Mouse (Mus musculus) hindbrain, embryonic 14.5 days (tissue): Measurements from ENCODE around the gene Plin1. TPM values are rescaled to one million over a fixed set of nuclear protein-coding genes. Genes with fewer than 3 reads are reported as not detected.

Source experiments
- ATAC-seq: fragments of 200-750 bp; cut with Nextera tagmentation; 2 replicates; pipeline ENCODE4 v1.8.0; 2017; ENCODE audit warnings: moderate number of reproducible peaks, mild to moderate bottlenecking, moderate TSS enrichment, moderate library complexity; ENCODE audit not compliant: low FRiP score
- DNase-seq: peaks from one replicate; pipeline ENCODE4 v3.0.0-alpha.2; 2015; ENCODE audit warnings: low spot score
- H3K27ac ChIP-seq: fragments of 300-500 bp; sonication (generic); 2 replicates; pipeline ENCODE4 v1.5.1; 2014; ENCODE audit warnings: mild to moderate bottlenecking, moderate library complexity
- H3K27me3 ChIP-seq: fragments of 300-500 bp; sonication (generic); 2 replicates; pipeline ENCODE4 v1.6.1; 2014; ENCODE audit warnings: mild to moderate bottlenecking, low read length, mixed read lengths; ENCODE audit not compliant: control insufficient read depth, insufficient read depth
- H3K36me3 ChIP-seq: fragments of 300-500 bp; sonication (generic); replicated peaks from 2 replicates; pipeline ENCODE4 v1.6.1; 2014; ENCODE audit not compliant: control insufficient read depth, insufficient read depth
- H3K4me1 ChIP-seq: fragments of 300-500 bp; sonication (generic); replicated peaks from 2 replicates; pipeline ENCODE4 v1.6.1; 2014; ENCODE audit warnings: antibody characterized with exemption, low read length, mixed read lengths; ENCODE audit not compliant: control insufficient read depth, insufficient read depth
- H3K4me2 ChIP-seq: fragments of 300-500 bp; sonication (generic); replicated peaks from 2 replicates; pipeline ENCODE4 v1.6.1; 2014; ENCODE audit warnings: mild to moderate bottlenecking, moderate library complexity
- H3K4me3 ChIP-seq: fragments of 300-500 bp; sonication (generic); replicated peaks from 2 replicates; pipeline ENCODE4 v1.5.1; 2014; ENCODE audit warnings: mild to moderate bottlenecking, low read length
- H3K9ac ChIP-seq: fragments of 300-500 bp; sonication (generic); 2 replicates; pipeline ENCODE4 v1.6.1; 2014
- H3K9me3 ChIP-seq: fragments of 300-500 bp; sonication (generic); 2 replicates; pipeline ENCODE4 v1.6.1; 2016; ENCODE audit warnings: low read length; ENCODE audit not compliant: control insufficient read depth
- WGBS: fragments of 180-500 bp; shearing (Covaris S2); extraction: QIAGEN DNeasy Blood & Tissue Kit; methylation state at CpG from one replicate; pipeline ENCODE4 v1.1.7; 2014; 5-methylcytosine and 5-hydroxymethylcytosine counted together
- polyA plus RNA-seq: library from polyadenylated mRNA; unstranded; fragments of >200 nt; fragmentation: Nextera tagmentation; extraction: Ambion mirVana; gene quantifications from 2 replicates; pipeline ENCODE4 v1.2.1, GENCODE M21; 2014

Plin1 gene
- polyA plus RNA-seq, 1 experiment from 2014 or later: 0.19 TPM

DNA sequence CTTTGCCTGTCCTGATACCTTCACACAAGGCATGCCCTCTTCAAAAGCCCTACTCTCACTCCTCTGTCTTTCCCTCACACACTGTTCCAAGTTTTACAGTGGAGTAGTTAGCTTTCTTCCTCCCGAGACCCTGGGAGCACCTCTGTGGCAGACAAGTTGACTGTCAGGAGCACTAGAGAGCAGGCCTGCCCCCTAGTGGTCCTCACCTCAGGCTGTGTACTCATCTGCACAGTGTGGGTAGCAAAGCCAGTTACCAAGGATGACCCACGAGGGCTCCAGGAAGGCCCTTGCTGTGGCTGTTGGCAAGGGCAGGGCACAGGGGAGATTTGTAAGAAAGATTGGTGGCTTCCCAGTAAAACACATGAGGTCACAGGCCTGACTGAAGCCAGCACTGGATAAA lies 5.6 kb downstream of the Plin1 start:
- 0 out of 2 replicates have a peak, but pooled peaks have one; percentile 35 for ATAC-seq
- H3K4me2 ChIP-seq: no peak overlapping the region
- H3K9me3 ChIP-seq: no peaks in the 10 kb centered on the region
- H3K9ac ChIP-seq: no peak overlapping the region
- H3K27ac ChIP-seq: no peak overlapping the region
- no peak overlapping the region for H3K4me3 ChIP-seq
- DNase-seq: peak; percentile 45
- WGBS: 18% methylated on average over 2 of the region's 2 CpGs
- no peaks in the 10 kb centered on the region for H3K36me3 ChIP-seq
- no peaks in the 10 kb centered on the region for H3K4me1 ChIP-seq
- peaks cover 9% of the 10 kb centered on the region for H3K27me3 ChIP-seq

- H3K4me1 ChIP-seq: no peaks in the 10 kb centered on the region
- no peaks in the 10 kb centered on the region for H3K9me3 ChIP-seq
- H3K4me3 ChIP-seq: peak overlapping the region; percentile 52
- peak overlapping the region; percentile 79 for H3K9ac ChIP-seq
- ATAC-seq (peak; percentile 84), DNase-seq (peak; percentile 69)
- no peaks in the 10 kb centered on the region for H3K36me3 ChIP-seq
- WGBS: under 1% methylated on average over 45 of the region's 48 CpGs
- H3K4me2 ChIP-seq: peak overlapping the region; percentile 88
- peaks cover 19% of the 10 kb centered on the region for H3K27me3 ChIP-seq
- 0 out of 2 replicates have a peak overlapping the region, but pooled peaks have one; percentile 47 for H3K27ac ChIP-seq
Measured at GRCm38 (mm10) chr7:79721386-79721977, 11.2 kb downstream of the Plin1 start.

DNA sequence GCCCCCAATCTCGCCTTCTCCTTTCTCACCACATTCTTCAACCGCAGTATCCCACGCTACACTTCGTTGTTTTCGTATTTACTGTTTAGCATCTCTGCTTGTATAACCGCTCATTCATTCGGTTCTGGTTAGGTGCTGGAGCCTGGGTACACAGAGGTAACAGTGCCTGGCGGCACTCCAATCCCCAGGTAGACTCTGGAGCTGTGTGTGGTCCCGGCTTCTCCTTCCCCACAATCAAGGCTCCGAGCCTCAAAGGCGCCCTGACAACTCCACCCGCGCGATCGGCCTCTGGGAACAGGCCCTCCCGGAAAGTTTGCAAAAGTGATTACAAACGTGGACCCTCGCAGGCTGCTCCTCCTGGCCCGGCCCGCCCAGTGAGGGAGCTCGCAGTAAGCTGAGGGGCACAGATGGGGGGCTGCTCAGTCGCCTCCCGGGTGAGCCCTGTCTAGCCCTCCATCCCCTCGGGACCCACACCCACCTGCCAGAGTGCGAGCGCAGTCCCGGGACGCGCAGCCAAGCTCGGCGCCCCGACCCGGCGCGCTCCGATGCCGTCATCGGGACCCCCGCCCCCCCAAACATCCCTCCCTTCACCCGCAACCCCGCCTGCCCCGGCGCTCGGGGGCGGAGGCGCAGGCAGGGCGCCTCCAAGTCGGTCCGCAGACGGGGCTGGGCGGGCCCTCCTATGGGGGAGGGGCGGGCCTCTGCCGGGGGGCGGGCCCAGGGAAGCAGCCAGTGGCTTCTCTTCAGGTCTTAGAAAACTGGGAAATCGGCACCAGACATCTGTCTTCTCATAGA lies 17.3 kb downstream of the Plin1 start, which contains the start of gene Kif7:
Gene Kif7 (minus strand): TSS at position 534 of the 795 bp plus-strand sequence.
- Histone ChIP-seq H3K4me1 (peaks cover 13% of the 10 kb centered on the region; the same call in 1 of the 2 replicates), H3K4me3 (peak within 1 kb of the TSS; percentile 62), H3K27me3 (peaks cover 18% of the 10 kb centered on the region; the same call in 1 of the 2 replicates), H3K9ac (peak within 1 kb of the TSS; percentile 58), H3K27ac (no peak within 1 kb of the TSS), H3K4me2 (peak within 1 kb of the TSS; percentile 94), H3K36me3 (no peaks in the 10 kb centered on the region), H3K9me3 (no peaks in the 10 kb centered on the region)
- DNase-seq (peak; percentile 72), ATAC-seq (peak; percentile 83)
- WGBS: under 1% methylated on average over 53 of the region's 55 CpGs

GRCm38 (mm10) chr7:79710831-79711230 lies 21.9 kb downstream of the Plin1 start:
- no peak for ATAC-seq
- Histone ChIP-seq H3K4me3 (peak overlapping the region; percentile 45), H3K36me3 (no peaks in the 10 kb centered on the region), H3K4me2 (peak overlapping the region; percentile 69), H3K27ac (peak overlapping the region; percentile 57), H3K27me3 (0 out of 2 replicates have a peak, but pooled peaks cover 8% of the 10 kb centered on the region), H3K4me1 (peaks cover 9% of the 10 kb centered on the region; the same call in 1 of the 2 replicates), H3K9ac (peak overlapping the region; percentile 62), H3K9me3 (no peaks in the 10 kb centered on the region)
- peak; percentile 28 for DNase-seq
- 28% methylated on average over 15 of the region's 17 CpGs for WGBS

GRCm38 (mm10) chr7:79710130-79710607 lies 22.5 kb downstream of the Plin1 start:
- Histone ChIP-seq H3K4me3 (peak overlapping the region; percentile 45), H3K27ac (peak overlapping the region; percentile 57), H3K9me3 (no peaks in the 10 kb centered on the region), H3K36me3 (no peaks in the 10 kb centered on the region), H3K27me3 (0 out of 2 replicates have a peak, but pooled peaks cover 4% of the 10 kb centered on the region), H3K9ac (peak overlapping the region; percentile 62), H3K4me1 (peaks cover 6% of the 10 kb centered on the region; the same call in 1 of the 2 replicates), H3K4me2 (peak overlapping the region; percentile 69)
- ATAC-seq (peak; percentile 90), DNase-seq (peak; percentile 85)
- under 1% methylated on average over 46 of the region's 55 CpGs for WGBS

- H3K4me3 ChIP-seq: no peak overlapping the region
- no peaks in the 10 kb centered on the region for H3K27me3 ChIP-seq
- H3K36me3 ChIP-seq: 0 out of 2 replicates have a peak, but pooled peaks cover 12% of the 10 kb centered on the region
- ATAC-seq: no peak
- H3K9me3 ChIP-seq: no peaks in the 10 kb centered on the region
- WGBS: 94% methylated on average over 5 of the region's 5 CpGs
- H3K4me2 ChIP-seq: no peak overlapping the region
- no peak overlapping the region for H3K27ac ChIP-seq
- DNase-seq: no peak
- no peaks in the 10 kb centered on the region for H3K4me1 ChIP-seq
- no peak overlapping the region for H3K9ac ChIP-seq
Measured at GRCm38 (mm10) chr7:79705210-79705609, 27.5 kb downstream of the Plin1 start.

DNA sequence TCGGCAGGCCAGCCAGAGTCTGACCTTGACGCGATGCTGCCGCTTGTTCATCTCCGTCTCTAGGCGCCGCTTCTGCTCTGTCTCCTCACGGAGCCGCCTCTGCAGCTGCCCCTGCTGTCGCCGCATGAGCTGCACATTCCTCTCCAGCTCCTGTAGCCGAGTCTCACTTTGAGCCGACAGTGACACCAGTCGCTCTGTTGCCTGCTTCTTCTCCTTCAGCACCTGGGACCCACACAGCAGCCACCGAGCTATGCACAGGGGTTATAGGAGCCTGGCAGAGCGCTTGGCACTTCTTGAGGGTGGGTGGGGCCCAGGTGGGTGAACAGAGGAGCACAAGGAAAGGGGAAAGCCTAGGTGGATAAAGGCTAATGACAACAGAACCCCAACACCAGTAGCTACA lies 29.9 kb downstream of the Plin1 start:
- no peak for DNase-seq
- H3K4me3 ChIP-seq: no peak overlapping the region

GRCm38 (mm10) chr7:79696495-79696894 lies 36.2 kb downstream of the Plin1 start:
- no peak overlapping the region for H3K4me3 ChIP-seq
- no peak overlapping the region for H3K4me2 ChIP-seq
- peaks cover 16% of the 10 kb centered on the region; the same call in 1 of the 2 replicates for H3K36me3 ChIP-seq
- no peaks in the 10 kb centered on the region for H3K4me1 ChIP-seq
- no peak overlapping the region for H3K9ac ChIP-seq
- no peaks in the 10 kb centered on the region for H3K9me3 ChIP-seq
- no peak overlapping the region for H3K27ac ChIP-seq
- WGBS: 88% methylated on average over 8 of the region's 8 CpGs
- ATAC-seq: no peak
- H3K27me3 ChIP-seq: no peaks in the 10 kb centered on the region
- DNase-seq: no peak

More for the DNA sequence above, 29.9 kb downstream of the Plin1 start:
- Histone ChIP-seq H3K27ac (no peak overlapping the region), H3K9ac (no peak overlapping the region), H3K9me3 (no peaks in the 10 kb centered on the region), H3K36me3 (peaks cover 16% of the 10 kb centered on the region; the same call in 1 of the 2 replicates), H3K4me2 (no peak overlapping the region), H3K4me1 (no peaks in the 10 kb centered on the region), H3K27me3 (no peaks in the 10 kb centered on the region)
- WGBS: 84% methylated on average over 16 of the region's 16 CpGs
- ATAC-seq: no peak

DNA sequence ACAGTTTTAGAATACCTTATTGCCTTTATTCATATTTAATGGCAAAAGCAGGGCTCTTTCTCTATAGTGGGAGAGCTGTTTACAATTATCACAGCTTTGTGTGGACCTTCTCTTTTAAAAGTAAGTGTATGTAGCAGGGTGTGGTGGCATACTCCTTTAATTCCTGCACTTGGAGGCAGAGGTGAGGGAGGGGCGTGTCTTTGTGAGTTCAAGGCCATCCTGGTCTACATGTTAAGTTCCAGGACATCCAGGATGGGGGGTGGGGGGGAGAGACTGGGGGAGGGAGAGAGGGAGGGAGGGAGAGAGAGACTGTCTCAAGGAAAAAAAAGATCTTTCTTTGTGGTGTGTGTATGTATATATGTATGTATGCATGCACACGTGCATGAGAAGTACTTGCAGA lies 52.5 kb downstream of the Plin1 start:
- no peaks in the 10 kb centered on the region for H3K4me1 ChIP-seq
- no peak overlapping the region for H3K4me2 ChIP-seq
- WGBS: 98% methylated on average over 2 of the region's 2 CpGs
- H3K27me3 ChIP-seq: no peaks in the 10 kb centered on the region
- no peak overlapping the region for H3K4me3 ChIP-seq
- H3K27ac ChIP-seq: no peak overlapping the region
- H3K36me3 ChIP-seq: 0 out of 2 replicates have a peak, but pooled peaks cover 3% of the 10 kb centered on the region
- no peak for ATAC-seq
- DNase-seq: no peak
- no peak overlapping the region for H3K9ac ChIP-seq
- H3K9me3 ChIP-seq: no peaks in the 10 kb centered on the region
